Mouse (Mus musculus): ENCODE data around the gene Ing1. TPM values are rescaled to one million over a fixed set of nuclear protein-coding genes. Genes with fewer than 3 reads are reported as not detected.

Ing1 gene
- polyA plus RNA-seq, 1 experiment from 2014 or later: 28.3 TPM

GRCm38 (mm10) chr8:11591837-11592236, 36.5 kb downstream of the Ing1 start:
- 77% methylated on average over 4 of the region's 4 CpGs for WGBS
- H3K9ac ChIP-seq: no peak overlapping the region
- no peaks in the 10 kb centered on the region for H3K9me3 ChIP-seq (replicated peaks)
- H3K36me3 ChIP-seq: no peaks in the 10 kb centered on the region
- H3K4me2 ChIP-seq: no peak overlapping the region
- H3K4me1 ChIP-seq (replicated peaks): peaks cover 17% of the 10 kb centered on the region
- H3K27me3 ChIP-seq: no peaks in the 10 kb centered on the region
- no peak for ATAC-seq (replicated peaks; ENCODE audit: insufficient number of reproducible peaks, insufficient read depth, low FRiP score, low read depth)
- H3K4me3 ChIP-seq: no peak overlapping the region
- no peak overlapping the region for H3K27ac ChIP-seq

GRCm38 (mm10) chr8:11592296-11592695, 36.9 kb downstream of the Ing1 start:
- ATAC-seq (replicated peaks; ENCODE audit: insufficient number of reproducible peaks, insufficient read depth, low FRiP score, low read depth): no peak
- Histone ChIP-seq H3K4me3 (no peak overlapping the region), H3K27me3 (no peaks in the 10 kb centered on the region), H3K9ac (no peak overlapping the region), H3K36me3 (no peaks in the 10 kb centered on the region), H3K9me3 (replicated peaks) (no peaks in the 10 kb centered on the region), H3K4me1 (replicated peaks) (peaks cover 17% of the 10 kb centered on the region), H3K27ac (no peak overlapping the region), H3K4me2 (no peak overlapping the region; the same call in 1 of the 2 replicates)
- 35% methylated on average over 13 of the region's 13 CpGs for WGBS

- Histone ChIP-seq H3K9me3 (replicated peaks) (no peaks in the 10 kb centered on the region), H3K27ac (0 out of 2 replicates have a peak overlapping the region, but pooled peaks have one; percentile 16), H3K27me3 (no peaks in the 10 kb centered on the region), H3K4me1 (replicated peaks) (peaks cover 17% of the 10 kb centered on the region), H3K9ac (no peak overlapping the region), H3K36me3 (no peaks in the 10 kb centered on the region), H3K4me3 (no peak overlapping the region), H3K4me2 (no peak overlapping the region)
- 38% methylated on average over 12 of the region's 12 CpGs for WGBS
- ATAC-seq (replicated peaks; ENCODE audit: insufficient number of reproducible peaks, insufficient read depth, low FRiP score, low read depth): peak; percentile 71; the same call in 1 of the 2 replicates
Measured at GRCm38 (mm10) chr8:11593222-11593884, 38.0 kb downstream of the Ing1 start.

- Histone ChIP-seq H3K4me1 (replicated peaks) (no peaks in the 10 kb centered on the region), H3K27me3 (no peaks in the 10 kb centered on the region)
- WGBS: 79% methylated on average over 5 of the region's 5 CpGs
Measured at GRCm38 (mm10) chr8:11600301-11600951, 45.1 kb downstream of the Ing1 start.

GRCm38 (mm10) chr8:11602006-11602680, 46.8 kb downstream of the Ing1 start:
- ATAC-seq (replicated peaks; ENCODE audit: insufficient number of reproducible peaks, insufficient read depth, low FRiP score, low read depth): peak; percentile 49; the same call in 1 of the 2 replicates
- Histone ChIP-seq H3K27ac (no peak overlapping the region), H3K4me1 (replicated peaks) (no peaks in the 10 kb centered on the region), H3K36me3 (0 out of 2 replicates have a peak, but pooled peaks cover 4% of the 10 kb centered on the region), H3K4me2 (no peak overlapping the region), H3K9ac (no peak overlapping the region), H3K9me3 (replicated peaks) (no peaks in the 10 kb centered on the region), H3K27me3 (no peaks in the 10 kb centered on the region), H3K4me3 (no peak overlapping the region)
- WGBS: 36% methylated on average over 14 of the region's 14 CpGs

More at GRCm38 (mm10) chr8:11600301-11600951, 45.1 kb downstream of the Ing1 start:
- Histone ChIP-seq H3K36me3 (0 out of 2 replicates have a peak, but pooled peaks cover 4% of the 10 kb centered on the region), H3K9me3 (replicated peaks) (no peaks in the 10 kb centered on the region), H3K27ac (no peak overlapping the region), H3K4me3 (no peak overlapping the region), H3K9ac (no peak overlapping the region), H3K4me2 (no peak overlapping the region)
- ATAC-seq (replicated peaks; ENCODE audit: insufficient number of reproducible peaks, insufficient read depth, low FRiP score, low read depth): no peak

- H3K36me3 ChIP-seq: peaks cover 41% of the 10 kb centered on the region
Measured at GRCm38 (mm10) chr8:11608848-11609247, 53.5 kb downstream of the Ing1 start.

More at GRCm38 (mm10) chr8:11608848-11609247, 53.5 kb downstream of the Ing1 start:
- no peaks in the 10 kb centered on the region for H3K4me1 ChIP-seq (replicated peaks)
- no peak overlapping the region for H3K9ac ChIP-seq
- ATAC-seq (replicated peaks; ENCODE audit: insufficient number of reproducible peaks, insufficient read depth, low FRiP score, low read depth): no peak
- no peaks in the 10 kb centered on the region for H3K27me3 ChIP-seq
- 93% methylated on average over 9 of the region's 9 CpGs for WGBS
- H3K4me3 ChIP-seq: no peak overlapping the region
- no peaks in the 10 kb centered on the region for H3K9me3 ChIP-seq (replicated peaks)
- H3K4me2 ChIP-seq: no peak overlapping the region
- H3K27ac ChIP-seq: no peak overlapping the region

Other genes with a start within 250 kb of the Ing1 start
- gene Col4a2, start 242.8 kb upstream of the Ing1 start, polyA plus RNA-seq (2015; fragmentation: Nextera tagmentation; extraction: Ambion mirVana): 89.8 and 106 TPM in 2 replicates
- 191 and 245 TPM in 2 replicates for gene Col4a1, start 242.7 kb upstream of the Ing1 start, polyA plus RNA-seq (2015; fragmentation: Nextera tagmentation; extraction: Ambion mirVana)
- 36.1 and 37.2 TPM in 2 replicates for gene Rab20, start 76.9 kb upstream of the Ing1 start, polyA plus RNA-seq (2015; fragmentation: Nextera tagmentation; extraction: Ambion mirVana)
- 70.0 and 94.5 TPM in 2 replicates for gene Naxd, start 58.1 kb upstream of the Ing1 start, polyA plus RNA-seq (2015; fragmentation: Nextera tagmentation; extraction: Ambion mirVana)
- gene Cars2, start 4.8 kb upstream of the Ing1 start, polyA plus RNA-seq (2015; fragmentation: Nextera tagmentation; extraction: Ambion mirVana): 26.2 and 30.9 TPM in 2 replicates
- gene Ankrd10, start 80.2 kb downstream of the Ing1 start, polyA plus RNA-seq (2015; fragmentation: Nextera tagmentation; extraction: Ambion mirVana): 57.4 and 70.0 TPM in 2 replicates
- not detected in 2 replicates for gene 1700016D06Rik, start 145.5 kb downstream of the Ing1 start, polyA plus RNA-seq (2015; fragmentation: Nextera tagmentation; extraction: Ambion mirVana)
- gene Arhgef7, start 172.2 kb downstream of the Ing1 start, polyA plus RNA-seq (2015; fragmentation: Nextera tagmentation; extraction: Ambion mirVana): 59.9 and 67.6 TPM in 2 replicates

Data from heart, embryonic 15.5 days (tissue).